Mouse (Mus musculus): Measurements from ENCODE around the gene Gm4303. TPM values are rescaled to one million over a fixed set of nuclear protein-coding genes. Genes with fewer than 3 reads are reported as not detected.

Gene Gm4303
- total RNA-seq (2023), result not detected in 4 replicates

GRCm38 (mm10) chr10:100345672-100346071, at the start of gene Gm4303:
TSS of gene Gm4303 (plus strand) at chr10:100345972.

GRCm38 (mm10) chr10:100335376-100335775, 10.4 kb upstream of the Gm4303 start, which contains the start of gene Gm4301:
TSS of gene Gm4301 (plus strand) at chr10:100335676.

GRCm38 (mm10) chr10:100340536-100340935, 5.2 kb upstream of the Gm4303 start, which contains the start of gene Gm4302:
TSS of gene Gm4302 (plus strand) at chr10:100340836.

GRCm38 (mm10) chr10:100350793-100351192, 5.0 kb downstream of the Gm4303 start, which contains the start of gene Gm4305:
TSS of gene Gm4305 (plus strand) at chr10:100351093.

GRCm38 (mm10) chr10:100361038-100361437, 15.3 kb downstream of the Gm4303 start, which contains the start of gene Gm4307:
TSS of gene Gm4307 (plus strand) at chr10:100361338.

GRCm38 (mm10) chr10:100382460-100382859, 36.7 kb downstream of the Gm4303 start, which contains the start of gene Gm4312:
TSS of gene Gm4312 (minus strand) at chr10:100382560.

Other genes with a start within 250 kb of the Gm4303 start
- not detected in 4 replicates for gene Gm4301, start 10.3 kb upstream of the Gm4303 start, total RNA-seq (2023)
- gene Gm4302, start 5.1 kb upstream of the Gm4303 start, total RNA-seq (2023), result not detected in 4 replicates
- gene Gm4305, start 5.1 kb downstream of the Gm4303 start, total RNA-seq (2023), result not detected in 4 replicates
- not detected in 4 replicates for gene Gm4307, start 15.4 kb downstream of the Gm4303 start, total RNA-seq (2023)
- not detected in 4 replicates for gene Gm4312, start 36.6 kb downstream of the Gm4303 start, total RNA-seq (2023)
- 1.8 to 2.8 TPM (median 2.1 TPM) in 4 replicates for gene Tmtc3, start 141.4 kb downstream of the Gm4303 start, total RNA-seq (2023)
- gene Cep290, start 141.6 kb downstream of the Gm4303 start, total RNA-seq (2023), result 2.6 to 5.5 TPM (median 4.0 TPM) in 4 replicates
- gene 4930430F08Rik, start 244.5 kb downstream of the Gm4303 start, total RNA-seq (2023), result 4.3 to 8.6 TPM (median 5.4 TPM) in 4 replicates
- gene 1700017N19Rik, start 244.5 kb downstream of the Gm4303 start, total RNA-seq (2023), result not detected in 4 replicates

Data from B cell, adult 62 days (primary cell).